Mouse (Mus musculus) heart, embryonic 11.5 days (tissue): ENCODE data around the gene Grb7. TPM values are rescaled to one million over a fixed set of nuclear protein-coding genes. Genes with fewer than 3 reads are reported as not detected.

Experiments used
- ATAC-seq: fragments of 200-750 bp; cut with Nextera tagmentation; replicated peaks from 2 replicates; pipeline ENCODE4 v1.8.0; 2017; ENCODE audit warnings: moderate library complexity; ENCODE audit not compliant: insufficient number of reproducible peaks, low FRiP score, low TSS enrichment
- H3K27ac ChIP-seq: fragments of 300-500 bp; sonication (generic); 2 replicates; pipeline ENCODE4 v1.5.1; 2014; ENCODE audit warnings: mild to moderate bottlenecking, low read depth, low read length
- H3K27me3 ChIP-seq: fragments of 300-500 bp; sonication (generic); 2 replicates; pipeline ENCODE4 v1.6.1; 2014; ENCODE audit warnings: mild to moderate bottlenecking, low read length, mixed read lengths; ENCODE audit not compliant: control insufficient read depth, insufficient read depth
- H3K36me3 ChIP-seq: fragments of 300-500 bp; sonication (generic); 2 replicates; pipeline ENCODE4 v1.6.1; 2014; ENCODE audit warnings: mild to moderate bottlenecking, low read length, moderate library complexity, mixed read lengths; ENCODE audit not compliant: control insufficient read depth, insufficient read depth
- H3K4me1 ChIP-seq: fragments of 300-500 bp; sonication (generic); 2 replicates; pipeline ENCODE4 v1.6.1; 2014; ENCODE audit warnings: low read length; ENCODE audit not compliant: control insufficient read depth, insufficient read depth
- H3K4me2 ChIP-seq: fragments of 300-500 bp; sonication (generic); 2 replicates; pipeline ENCODE4 v1.6.1; 2014; ENCODE audit warnings: mild to moderate bottlenecking, moderate library complexity
- H3K4me3 ChIP-seq: fragments of 300-500 bp; sonication (generic); 2 replicates; pipeline ENCODE4 v1.5.1; 2014; ENCODE audit warnings: low read depth, low read length
- H3K9ac ChIP-seq: fragments of 300-500 bp; sonication (generic); 2 replicates; pipeline ENCODE4 v1.6.1; 2014; ENCODE audit warnings: mild to moderate bottlenecking, low read depth, low read length, moderate library complexity
- H3K9me3 ChIP-seq: fragments of 300-500 bp; sonication (generic); replicated peaks from 2 replicates; pipeline ENCODE4 v1.6.1; 2016; ENCODE audit warnings: low read length; ENCODE audit not compliant: control insufficient read depth
- WGBS: fragments of 180-500 bp; shearing (Covaris S2); extraction: QIAGEN DNeasy Blood & Tissue Kit; methylation state at CpG from one replicate; pipeline ENCODE4 v1.1.7; 2014; ENCODE audit not compliant: insufficient replicate concordance; 5-methylcytosine and 5-hydroxymethylcytosine counted together
- polyA plus RNA-seq: library from polyadenylated mRNA; unstranded; fragments of >200 nt; fragmentation: Nextera tagmentation; extraction: Ambion mirVana; gene quantifications from 2 replicates; pipeline ENCODE4 v1.2.1, GENCODE M21; 2014

Grb7 gene
- polyA plus RNA-seq, 1 experiment from 2014 or later, result 2.0 TPM

- Histone ChIP-seq H3K9ac (no peak overlapping the region), H3K9me3 (no peaks in the 10 kb centered on the region), H3K4me3 (no peak overlapping the region), H3K27me3 (no peaks in the 10 kb centered on the region), H3K36me3 (no peaks in the 10 kb centered on the region), H3K4me2 (no peak overlapping the region), H3K27ac (no peak overlapping the region), H3K4me1 (no peaks in the 10 kb centered on the region)
- no peak for ATAC-seq
- 80% methylated on average over 5 of the region's 5 CpGs for WGBS
These were observed 49.1 kb downstream of the Grb7 start for GRCm38 (mm10) chr11:98495176-98495719.

- no peak for ATAC-seq
- Histone ChIP-seq H3K4me3 (no peak overlapping the region), H3K9ac (no peak overlapping the region), H3K27ac (no peak overlapping the region), H3K27me3 (no peaks in the 10 kb centered on the region), H3K4me1 (no peaks in the 10 kb centered on the region), H3K9me3 (no peaks in the 10 kb centered on the region), H3K4me2 (no peak overlapping the region; the same call in 1 of the 2 replicates), H3K36me3 (no peaks in the 10 kb centered on the region)
- WGBS, result 52% methylated on average over 22 of the region's 22 CpGs
These were observed 51.4 kb downstream of the Grb7 start for GRCm38 (mm10) chr11:98497388-98498288.

GRCm38 (mm10) chr11:98504926-98505325, 58.7 kb downstream of the Grb7 start:
- Histone ChIP-seq H3K9ac (no peak overlapping the region), H3K9me3 (no peaks in the 10 kb centered on the region), H3K4me3 (no peak overlapping the region), H3K27ac (no peak overlapping the region), H3K4me1 (no peaks in the 10 kb centered on the region), H3K36me3 (no peaks in the 10 kb centered on the region), H3K4me2 (no peak overlapping the region), H3K27me3 (no peaks in the 10 kb centered on the region)
- 67% methylated on average over 3 of the region's 3 CpGs for WGBS
- ATAC-seq, result no peak

Other genes with a start within 250 kb of the Grb7 start
- gene Cdk12, start 243.3 kb upstream of the Grb7 start, polyA plus RNA-seq, result 8.3 and 11.4 TPM in 2 replicates
- gene Neurod2, start 116.7 kb upstream of the Grb7 start, polyA plus RNA-seq, result 0.07 and 0.13 TPM in 2 replicates
- 13.6 and 15.3 TPM in 2 replicates for gene Ppp1r1b, start 98.0 kb upstream of the Grb7 start, polyA plus RNA-seq
- gene Stard3, start 88.0 kb upstream of the Grb7 start, polyA plus RNA-seq, result 39.6 and 40.6 TPM in 2 replicates
- gene Tcap, start 62.6 kb upstream of the Grb7 start, polyA plus RNA-seq, result 149 and 151 TPM in 2 replicates
- gene Pnmt, start 59.9 kb upstream of the Grb7 start, polyA plus RNA-seq, result 3.9 and 4.8 TPM in 2 replicates
- 10.6 and 13.7 TPM in 2 replicates for gene Pgap3, start 45.9 kb upstream of the Grb7 start, polyA plus RNA-seq
- 48.0 and 56.4 TPM in 2 replicates for gene Erbb2, start 33.9 kb upstream of the Grb7 start, polyA plus RNA-seq
- 107 and 110 TPM in 2 replicates for gene Mien1, start 7.4 kb upstream of the Grb7 start, polyA plus RNA-seq
- 0.13 TPM in 1 of 2 replicates, not detected in the other for gene Ikzf3, start 99.6 kb downstream of the Grb7 start, polyA plus RNA-seq
- 0.33 and 0.62 TPM in 2 replicates for gene Zpbp2, start 104.7 kb downstream of the Grb7 start, polyA plus RNA-seq
- 9.6 and 15.0 TPM in 2 replicates for gene Ormdl3, start 141.0 kb downstream of the Grb7 start, polyA plus RNA-seq
- not detected in 2 replicates for gene Lrrc3c, start 151.9 kb downstream of the Grb7 start, polyA plus RNA-seq
- gene Gm12355, start 179.3 kb downstream of the Grb7 start, polyA plus RNA-seq, result 0.34 and 0.44 TPM in 2 replicates
- 0.14 TPM in 1 of 2 replicates, not detected in the other for gene Gsdma3, start 180.0 kb downstream of the Grb7 start, polyA plus RNA-seq
- not detected in 2 replicates for gene Gsdma2, start 200.4 kb downstream of the Grb7 start, polyA plus RNA-seq
- not detected in 2 replicates for gene Gsdma, start 218.0 kb downstream of the Grb7 start, polyA plus RNA-seq
- 122 and 131 TPM in 2 replicates for gene Psmd3, start 236.2 kb downstream of the Grb7 start, polyA plus RNA-seq